Mouse (Mus musculus): Measurements from ENCODE around the gene Bmp4. TPM values are rescaled to one million over a fixed set of nuclear protein-coding genes. Genes with fewer than 3 reads are reported as not detected.

Gene Bmp4
- total RNA-seq (2017), result 0.74 and 0.75 TPM in 2 replicates

GRCm38 (mm10) chr14:46390249-46390775, at the start of gene Bmp4:
Gene Bmp4 (minus strand): TSS chr14:46390669.
- ATAC-seq (replicated peaks in 1 of 2; ENCODE audit: insufficient read depth in 1 of 2, low FRiP score in 2 of 2, low TSS enrichment in 1 of 2, low read depth in 1 of 2, poor library complexity in 2 of 2, severe bottlenecking in 2 of 2), result no peak

GRCm38 (mm10) chr14:46439461-46440048, 49.1 kb upstream of the Bmp4 start:
- no peak for ATAC-seq (replicated peaks in 1 of 2; ENCODE audit: insufficient read depth in 1 of 2, low FRiP score in 2 of 2, low TSS enrichment in 1 of 2, low read depth in 1 of 2, poor library complexity in 2 of 2, severe bottlenecking in 2 of 2)

GRCm38 (mm10) chr14:46436471-46437090, 46.1 kb upstream of the Bmp4 start:
- no peak for ATAC-seq (replicated peaks in 1 of 2; ENCODE audit: insufficient read depth in 1 of 2, low FRiP score in 2 of 2, low TSS enrichment in 1 of 2, low read depth in 1 of 2, poor library complexity in 2 of 2, severe bottlenecking in 2 of 2)

GRCm38 (mm10) chr14:46430231-46430630, 39.8 kb upstream of the Bmp4 start:
- ATAC-seq (replicated peaks in 1 of 2; ENCODE audit: insufficient read depth in 1 of 2, low FRiP score in 2 of 2, low TSS enrichment in 1 of 2, low read depth in 1 of 2, poor library complexity in 2 of 2, severe bottlenecking in 2 of 2), result no peak

- ATAC-seq (replicated peaks in 1 of 2; ENCODE audit: insufficient read depth in 1 of 2, low FRiP score in 2 of 2, low TSS enrichment in 1 of 2, low read depth in 1 of 2, poor library complexity in 2 of 2, severe bottlenecking in 2 of 2), result no peak
These were observed 36.8 kb upstream of the Bmp4 start for GRCm38 (mm10) chr14:46427251-46427650.

- ATAC-seq (replicated peaks in 1 of 2; ENCODE audit: insufficient read depth in 1 of 2, low FRiP score in 2 of 2, low TSS enrichment in 1 of 2, low read depth in 1 of 2, poor library complexity in 2 of 2, severe bottlenecking in 2 of 2), result no peak
These were observed 31.4 kb upstream of the Bmp4 start for GRCm38 (mm10) chr14:46421823-46422222.

GRCm38 (mm10) chr14:46419269-46419668, 28.8 kb upstream of the Bmp4 start:
- ATAC-seq (replicated peaks in 1 of 2; ENCODE audit: insufficient read depth in 1 of 2, low FRiP score in 2 of 2, low TSS enrichment in 1 of 2, low read depth in 1 of 2, poor library complexity in 2 of 2, severe bottlenecking in 2 of 2), result no peak

GRCm38 (mm10) chr14:46418371-46419097, 28.1 kb upstream of the Bmp4 start:
- ATAC-seq (replicated peaks in 1 of 2; ENCODE audit: insufficient read depth in 1 of 2, low FRiP score in 2 of 2, low TSS enrichment in 1 of 2, low read depth in 1 of 2, poor library complexity in 2 of 2, severe bottlenecking in 2 of 2), result no peak

GRCm38 (mm10) chr14:46412497-46413000, 22.1 kb upstream of the Bmp4 start:
- no peak for ATAC-seq (replicated peaks in 1 of 2; ENCODE audit: insufficient read depth in 1 of 2, low FRiP score in 2 of 2, low TSS enrichment in 1 of 2, low read depth in 1 of 2, poor library complexity in 2 of 2, severe bottlenecking in 2 of 2)

- no peak for ATAC-seq (replicated peaks in 1 of 2; ENCODE audit: insufficient read depth in 1 of 2, low FRiP score in 2 of 2, low TSS enrichment in 1 of 2, low read depth in 1 of 2, poor library complexity in 2 of 2, severe bottlenecking in 2 of 2)
These were observed 20.2 kb upstream of the Bmp4 start for GRCm38 (mm10) chr14:46410557-46411120.

GRCm38 (mm10) chr14:46409016-46409415, 18.5 kb upstream of the Bmp4 start:
- no peak for ATAC-seq (replicated peaks in 1 of 2; ENCODE audit: insufficient read depth in 1 of 2, low FRiP score in 2 of 2, low TSS enrichment in 1 of 2, low read depth in 1 of 2, poor library complexity in 2 of 2, severe bottlenecking in 2 of 2)

- ATAC-seq (replicated peaks in 1 of 2; ENCODE audit: insufficient read depth in 1 of 2, low FRiP score in 2 of 2, low TSS enrichment in 1 of 2, low read depth in 1 of 2, poor library complexity in 2 of 2, severe bottlenecking in 2 of 2), result no peak
These were observed 17.9 kb upstream of the Bmp4 start for GRCm38 (mm10) chr14:46408319-46408718.

- ATAC-seq (replicated peaks in 1 of 2; ENCODE audit: insufficient read depth in 1 of 2, low FRiP score in 2 of 2, low TSS enrichment in 1 of 2, low read depth in 1 of 2, poor library complexity in 2 of 2, severe bottlenecking in 2 of 2), result no peak
These were observed 9.5 kb upstream of the Bmp4 start for GRCm38 (mm10) chr14:46399925-46400324.

- peak in 1 of 2 experiments; percentile 63; a peak in 1 of 4 replicates for ATAC-seq (replicated peaks in 1 of 2; ENCODE audit: insufficient read depth in 1 of 2, low FRiP score in 2 of 2, low TSS enrichment in 1 of 2, low read depth in 1 of 2, poor library complexity in 2 of 2, severe bottlenecking in 2 of 2)
These were observed 7.7 kb upstream of the Bmp4 start for GRCm38 (mm10) chr14:46398091-46398695.

GRCm38 (mm10) chr14:46391621-46392170, 1.2 kb upstream of the Bmp4 start:
- ATAC-seq (replicated peaks in 1 of 2; ENCODE audit: insufficient read depth in 1 of 2, low FRiP score in 2 of 2, low TSS enrichment in 1 of 2, low read depth in 1 of 2, poor library complexity in 2 of 2, severe bottlenecking in 2 of 2), result no peak

GRCm38 (mm10) chr14:46389438-46390248, 826 bp downstream of the Bmp4 start:
- ATAC-seq (replicated peaks in 1 of 2; ENCODE audit: insufficient read depth in 1 of 2, low FRiP score in 2 of 2, low TSS enrichment in 1 of 2, low read depth in 1 of 2, poor library complexity in 2 of 2, severe bottlenecking in 2 of 2), result no peak
